Mouse (Mus musculus): Measurements from ENCODE around the gene Supt5. TPM values are rescaled to one million over a fixed set of nuclear protein-coding genes. Genes with fewer than 3 reads are reported as not detected.
A peak's percentile ranks its signal among the peaks of the same experiment; 100 is the strongest.

Gene Supt5
- polyA plus RNA-seq, 1 experiment, result 126 TPM

- Histone ChIP-seq H3K27me3 (ENCODE audit: control insufficient read depth, insufficient read depth, low read length) (no peaks in the 10 kb centered on the region), H3K36me3 (ENCODE audit: control insufficient read depth, insufficient read depth, low read length) (no peaks in the 10 kb centered on the region; the same call in 1 of the 2 replicates), H3K4me3 (ENCODE audit: control insufficient read depth, low read depth, low read length) (peak overlapping the region; percentile 95), H3K4me1 (ENCODE audit: control insufficient read depth, insufficient read depth, low read length) (peaks cover 9% of the 10 kb centered on the region), H3K27ac (ENCODE audit: control insufficient read depth, insufficient read depth, low read depth, low read length) (peak overlapping the region; percentile 66)
- TF ChIP-seq POLR2A (IDR thresholded peaks at IDR 0.05; ENCODE audit: control insufficient read depth, low read depth, low read length), result no peak
- no peak for TF ChIP-seq CTCF (IDR thresholded peaks at IDR 0.05; ENCODE audit: control insufficient read depth, insufficient read depth, insufficient replicate concordance, low read depth, low read length)
Measured at GRCm38 (mm10) chr7:28311151-28311925, 27.2 kb downstream of the Supt5 start.

- H3K27ac ChIP-seq (ENCODE audit: control insufficient read depth, insufficient read depth, low read depth, low read length), result no peak overlapping the region
- no peaks in the 10 kb centered on the region for H3K27me3 ChIP-seq (ENCODE audit: control insufficient read depth, insufficient read depth, low read length)
- H3K4me3 ChIP-seq (ENCODE audit: control insufficient read depth, low read depth, low read length), result no peak overlapping the region
- no peaks in the 10 kb centered on the region for H3K36me3 ChIP-seq (ENCODE audit: control insufficient read depth, insufficient read depth, low read length)
- H3K4me1 ChIP-seq (ENCODE audit: control insufficient read depth, insufficient read depth, low read length), result peaks cover 9% of the 10 kb centered on the region
- TF ChIP-seq CTCF (IDR thresholded peaks at IDR 0.05; ENCODE audit: control insufficient read depth, insufficient read depth, insufficient replicate concordance, low read depth, low read length) (no peak), POLR2A (IDR thresholded peaks at IDR 0.05; ENCODE audit: control insufficient read depth, low read depth, low read length) (no peak)
Measured at GRCm38 (mm10) chr7:28309737-28310136, 28.8 kb downstream of the Supt5 start.

GRCm38 (mm10) chr7:28306216-28306615, 32.3 kb downstream of the Supt5 start:
- Histone ChIP-seq H3K4me3 (ENCODE audit: control insufficient read depth, low read depth, low read length) (no peak overlapping the region), H3K4me1 (ENCODE audit: control insufficient read depth, insufficient read depth, low read length) (peaks cover 8% of the 10 kb centered on the region), H3K27ac (ENCODE audit: control insufficient read depth, insufficient read depth, low read depth, low read length) (no peak overlapping the region), H3K27me3 (ENCODE audit: control insufficient read depth, insufficient read depth, low read length) (no peaks in the 10 kb centered on the region), H3K36me3 (ENCODE audit: control insufficient read depth, insufficient read depth, low read length) (no peaks in the 10 kb centered on the region)
- TF ChIP-seq CTCF (IDR thresholded peaks at IDR 0.05; ENCODE audit: control insufficient read depth, insufficient read depth, insufficient replicate concordance, low read depth, low read length) (no peak), POLR2A (IDR thresholded peaks at IDR 0.05; ENCODE audit: control insufficient read depth, low read depth, low read length) (no peak)

GRCm38 (mm10) chr7:28305641-28306040, 32.9 kb downstream of the Supt5 start:
- no peak for TF ChIP-seq CTCF (IDR thresholded peaks at IDR 0.05; ENCODE audit: control insufficient read depth, insufficient read depth, insufficient replicate concordance, low read depth, low read length)
- TF ChIP-seq POLR2A (IDR thresholded peaks at IDR 0.05; ENCODE audit: control insufficient read depth, low read depth, low read length), result no peak
- Histone ChIP-seq H3K27me3 (ENCODE audit: control insufficient read depth, insufficient read depth, low read length) (no peaks in the 10 kb centered on the region), H3K27ac (ENCODE audit: control insufficient read depth, insufficient read depth, low read depth, low read length) (no peak overlapping the region), H3K4me1 (ENCODE audit: control insufficient read depth, insufficient read depth, low read length) (peaks cover 4% of the 10 kb centered on the region), H3K36me3 (ENCODE audit: control insufficient read depth, insufficient read depth, low read length) (no peaks in the 10 kb centered on the region), H3K4me3 (ENCODE audit: control insufficient read depth, low read depth, low read length) (no peak overlapping the region)

GRCm38 (mm10) chr7:28301616-28302433, 36.7 kb downstream of the Supt5 start, which contains the start of gene Dll3:
Dll3 (minus strand) TSS chr7:28302238.
- H3K36me3 ChIP-seq (ENCODE audit: control insufficient read depth, insufficient read depth, low read length), result no peaks in the 10 kb centered on the region
- H3K27ac ChIP-seq (ENCODE audit: control insufficient read depth, insufficient read depth, low read depth, low read length), result no peak within 1 kb of the TSS; the same call in 1 of the 2 replicates
- peaks cover 22% of the 10 kb centered on the region for H3K4me1 ChIP-seq (ENCODE audit: control insufficient read depth, insufficient read depth, low read length)
- peak within 1 kb of the TSS; percentile 32 for H3K4me3 ChIP-seq (ENCODE audit: control insufficient read depth, low read depth, low read length)
- peak; percentile 22; the same call in 1 of the 2 replicates for TF ChIP-seq CTCF (IDR thresholded peaks at IDR 0.05; ENCODE audit: control insufficient read depth, insufficient read depth, insufficient replicate concordance, low read depth, low read length)
- TF ChIP-seq POLR2A (IDR thresholded peaks at IDR 0.05; ENCODE audit: control insufficient read depth, low read depth, low read length), result no peak
- no peaks in the 10 kb centered on the region for H3K27me3 ChIP-seq (ENCODE audit: control insufficient read depth, insufficient read depth, low read length)

GRCm38 (mm10) chr7:28298837-28299625, 39.5 kb downstream of the Supt5 start:
- no peaks in the 10 kb centered on the region for H3K27me3 ChIP-seq (ENCODE audit: control insufficient read depth, insufficient read depth, low read length)
- H3K4me3 ChIP-seq (ENCODE audit: control insufficient read depth, low read depth, low read length), result peak overlapping the region; percentile 25; the same call in 1 of the 2 replicates
- TF ChIP-seq POLR2A (IDR thresholded peaks at IDR 0.05; ENCODE audit: control insufficient read depth, low read depth, low read length) (no peak), CTCF (IDR thresholded peaks at IDR 0.05; ENCODE audit: control insufficient read depth, insufficient read depth, insufficient replicate concordance, low read depth, low read length) (peak; percentile 22; the same call in 1 of the 2 replicates)
- H3K4me1 ChIP-seq (ENCODE audit: control insufficient read depth, insufficient read depth, low read length), result peaks cover 40% of the 10 kb centered on the region
- H3K36me3 ChIP-seq (ENCODE audit: control insufficient read depth, insufficient read depth, low read length), result no peaks in the 10 kb centered on the region
- no peak overlapping the region for H3K27ac ChIP-seq (ENCODE audit: control insufficient read depth, insufficient read depth, low read depth, low read length)

All from testis, adult 2 months (tissue).